Mouse (Mus musculus) liver, postnatal 0 days (tissue): Measurements from ENCODE around the gene Fbxo41.

Experiments used
- CTCF ChIP-seq: sonication (generic); IDR thresholded peaks from 2 replicates; pipeline ENCODE4 v1.5.1; 2016; ENCODE audit warnings: antibody characterized with exemption, low read depth
- EP300 ChIP-seq: IDR thresholded peaks from 2 replicates; pipeline ENCODE4 v1.6.1; 2016; ENCODE audit warnings: antibody characterized with exemption, low read depth, mild to moderate bottlenecking

DNA sequence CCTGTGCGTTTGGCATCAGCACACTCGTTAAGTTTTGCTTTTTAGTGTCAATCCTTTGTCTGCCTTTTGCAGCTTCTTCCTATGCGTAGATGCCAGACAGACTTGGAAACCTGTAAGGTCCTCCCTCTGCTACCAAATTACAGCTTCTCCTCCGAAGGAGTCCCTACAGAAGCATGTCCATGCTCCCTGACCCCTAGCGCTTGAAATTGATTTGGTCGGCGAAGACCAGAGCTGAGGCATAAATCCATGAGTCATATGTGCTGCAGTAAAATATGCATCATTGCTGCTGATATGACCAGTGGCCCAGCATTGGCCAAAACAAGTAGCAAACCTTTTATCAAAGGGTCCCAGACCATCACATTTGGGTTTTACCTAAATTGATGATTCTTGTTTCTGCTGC lies 50.0 kb downstream of the Fbxo41 start:
- TF ChIP-seq EP300 (no peak), CTCF (no peak)
